In the genomic region with DNA sequence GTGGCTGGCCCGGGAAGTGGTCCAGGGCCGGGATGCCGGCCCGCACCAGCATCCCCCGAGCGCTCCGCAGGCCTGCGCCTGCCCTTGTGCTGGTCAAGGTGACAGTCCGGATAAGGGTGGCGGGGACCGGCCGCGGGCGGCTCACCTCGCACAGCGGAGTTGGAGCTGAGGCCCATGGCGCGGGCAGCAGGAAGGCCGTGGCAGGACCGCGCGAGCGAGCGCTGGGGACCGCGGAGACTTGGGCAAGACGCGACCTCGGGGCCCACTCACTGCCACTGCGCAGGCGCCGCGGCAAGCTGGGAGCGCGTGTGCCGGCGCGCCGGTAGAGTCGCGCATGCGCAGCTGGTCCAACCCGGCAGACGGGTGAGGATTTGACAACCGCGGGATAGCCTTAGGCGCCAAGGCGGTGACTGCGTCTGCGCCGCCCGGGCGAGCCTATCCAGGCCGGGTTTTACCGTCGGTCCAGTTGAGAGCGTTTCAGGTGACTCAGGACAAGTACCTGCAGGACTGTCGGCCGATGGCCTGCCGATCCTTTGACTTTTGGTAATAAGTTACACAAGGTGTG, we compare ENCODE assay signal across 8 mouse cellular contexts. TPM values are rescaled to one million over a fixed set of nuclear protein-coding genes. Genes with fewer than 3 reads are reported as not detected.
A peak's percentile ranks its signal among the peaks of the same experiment; 100 is the strongest.
DNase-seq lines count a peak whose midpoint lies in the region; ATAC-seq and TF ChIP-seq lines count a peak whose summit lies in the region.

Gene Cisd1, minus strand, starts transcription at position 376 of the 565 bp plus-strand sequence.

- H3K36me3 ChIP-seq in embryonic facial prominence, embryonic 13.5 days = no peaks in the 10 kb centered on the region
- no peaks in the 10 kb centered on the region for H3K36me3 ChIP-seq in heart, adult 2 months (ENCODE audit: control insufficient read depth, insufficient read depth, low read length)
- no peaks in the 10 kb centered on the region for H3K36me3 ChIP-seq in limb, embryonic 13.5 days
- H3K36me3 ChIP-seq in midbrain, embryonic 16.5 days (ENCODE audit: control insufficient read depth, insufficient read depth, low read length) = no peaks in the 10 kb centered on the region

- peaks cover 35% of the 10 kb centered on the region for H3K4me1 ChIP-seq in embryonic facial prominence, embryonic 13.5 days
- H3K4me1 ChIP-seq in heart, adult 2 months (ENCODE audit: control insufficient read depth, insufficient read depth, low read length) = peaks cover 6% of the 10 kb centered on the region
- peaks cover 37% of the 10 kb centered on the region for H3K4me1 ChIP-seq in limb, embryonic 13.5 days
- peaks cover 38% of the 10 kb centered on the region for H3K4me1 ChIP-seq in midbrain, embryonic 16.5 days (ENCODE audit: control insufficient read depth, insufficient read depth, low read length)

- 0 out of 2 replicates have a peak, but pooled peaks cover 3% of the 10 kb centered on the region for H3K79me2 ChIP-seq in heart, adult 2 months (replicated peaks; ENCODE audit: control insufficient read depth, insufficient read depth, low read length)

- TF ChIP-seq POLR2A in heart, adult 2 months (IDR thresholded peaks at IDR 0.05; ENCODE audit: insufficient read depth, low read depth, low read length) = peak; percentile 72

- H3K27ac ChIP-seq in embryonic facial prominence, embryonic 13.5 days = peak within 1 kb of the TSS; percentile 48; the same call in 1 of the 2 replicates
- H3K27ac ChIP-seq in heart, adult 2 months = peak within 1 kb of the TSS; percentile 93
- no peak within 1 kb of the TSS; the same call in none of the 2 replicates for H3K27ac ChIP-seq in limb, embryonic 13.5 days
- H3K27ac ChIP-seq in midbrain, embryonic 16.5 days (ENCODE audit: low read length) = peak within 1 kb of the TSS; percentile 80

- TF ChIP-seq EP300 in heart, adult 2 months (IDR thresholded peaks at IDR 0.05; ENCODE audit: insufficient read depth, low read depth, low read length) = 0 out of 2 replicates have a peak, but pooled peaks have one; percentile 59

- H3K9ac ChIP-seq in embryonic facial prominence, embryonic 13.5 days = peak within 1 kb of the TSS; percentile 91
- H3K9ac ChIP-seq in heart, adult 2 months (ENCODE audit: low read depth, low read length) = peak within 1 kb of the TSS; percentile 91
- peak within 1 kb of the TSS; percentile 92 for H3K9ac ChIP-seq in limb, embryonic 13.5 days
- peak within 1 kb of the TSS; percentile 97 for H3K9ac ChIP-seq in midbrain, embryonic 16.5 days (ENCODE audit: low read depth, low read length)

- no peaks in the 10 kb centered on the region for H3K9me3 ChIP-seq in embryonic facial prominence, embryonic 13.5 days
- no peaks in the 10 kb centered on the region for H3K9me3 ChIP-seq in limb, embryonic 13.5 days
- H3K9me3 ChIP-seq in midbrain, embryonic 16.5 days (replicated peaks; ENCODE audit: control insufficient read depth, low read length, poor library complexity, severe bottlenecking) = no peaks in the 10 kb centered on the region

- H3K27me3 ChIP-seq in embryonic facial prominence, embryonic 13.5 days = no peaks in the 10 kb centered on the region
- H3K27me3 ChIP-seq in heart, adult 2 months (ENCODE audit: control insufficient read depth, insufficient read depth, low read length) = no peaks in the 10 kb centered on the region
- no peaks in the 10 kb centered on the region for H3K27me3 ChIP-seq in limb, embryonic 13.5 days
- H3K27me3 ChIP-seq in midbrain, embryonic 16.5 days (ENCODE audit: control insufficient read depth, insufficient read depth, low read depth, low read length) = no peaks in the 10 kb centered on the region

- peak; percentile 73 for ATAC-seq in embryonic facial prominence, embryonic 13.5 days (ENCODE audit: insufficient number of reproducible peaks, insufficient read depth, low FRiP score, low TSS enrichment, low read depth)
- ATAC-seq in limb, embryonic 13.5 days (ENCODE audit: low FRiP score, low read depth) = peak; percentile 74
- peak; percentile 69 for ATAC-seq in midbrain, embryonic 16.5 days

- peak; percentile 98 for DNase-seq in 3134 (ENCODE audit: extremely low read depth, insufficient read length, low spot score)
- peak; percentile 95 to 97 for DNase-seq in adrenal gland, postnatal 36 days
- DNase-seq in heart, adult 2 months = peak; percentile 93 to 98
- DNase-seq in kidney, adult 8-10 months = peak; percentile 96 to 98
- peak; percentile 90 to 94 for DNase-seq in spleen, postnatal 10 days (ENCODE audit: low spot score in 2 of 2)

- peak within 1 kb of the TSS; percentile 91 for H3K4me3 ChIP-seq in embryonic facial prominence, embryonic 13.5 days
- H3K4me3 ChIP-seq in heart, adult 2 months = peak within 1 kb of the TSS; percentile 66
- peak within 1 kb of the TSS; percentile 86 for H3K4me3 ChIP-seq in limb, embryonic 13.5 days
- H3K4me3 ChIP-seq in midbrain, embryonic 16.5 days (ENCODE audit: low read depth, low read length) = peak within 1 kb of the TSS; percentile 96

- H3K4me2 ChIP-seq in embryonic facial prominence, embryonic 13.5 days = peak within 1 kb of the TSS; percentile 80
- peak within 1 kb of the TSS; percentile 75 for H3K4me2 ChIP-seq in limb, embryonic 13.5 days (replicated peaks)
- H3K4me2 ChIP-seq in midbrain, embryonic 16.5 days (ENCODE audit: low read length) = peak within 1 kb of the TSS; percentile 92

- no peak for TF ChIP-seq CTCF in heart, adult 2 months (IDR thresholded peaks at IDR 0.05)

- intact Hi-C loops in heart, adult 2 months (cut with DNase I) = loop anchor here (2.0 to 5.0 kb wide), 3 partner anchors 18 to 107 kb away; partner anchors contain the start of genes Tfam and Ube2d1

- under 1% methylated on average over 59 of the region's 60 CpGs for WGBS in embryonic facial prominence, embryonic 13.5 days
- WGBS in heart, adult 2 months = under 1% methylated on average over 60 of the region's 60 CpGs
- WGBS in limb, embryonic 13.5 days = under 1% methylated on average over 60 of the region's 60 CpGs
- WGBS in midbrain, embryonic 16.5 days = under 1% methylated on average over 60 of the region's 60 CpGs

RNA-seq across cellular contexts. Expression of gene Cisd1, which starts in this region (rescaled TPM):
- total RNA-seq in adrenal gland, postnatal 36 days (2021) = 100 to 1,000 TPM in 1 of 2 experiments, 10 to 100 TPM in 1; 90.4 to 140 TPM
- 99.6 and 104 TPM in 2 replicates for polyA plus RNA-seq in embryonic facial prominence, embryonic 13.5 days (2015; fragmentation: Nextera tagmentation; extraction: Ambion mirVana)
- total RNA-seq in heart, adult 2 months (2021) = 100 to 1,000 TPM; 295 to 338 TPM
- polyA plus RNA-seq in heart, adult 2 months (2012; rRNA removed) = 203 and 212 TPM in 2 replicates
- polyA plus RNA-seq in limb, embryonic 13.5 days (2015; fragmentation: Nextera tagmentation; extraction: Ambion mirVana) = 86.3 and 88.0 TPM in 2 replicates
- 300 and 325 TPM in 2 replicates for polyA plus RNA-seq in midbrain, embryonic 16.5 days (2015; fragmentation: Nextera tagmentation; extraction: Ambion mirVana)
